Mouse (Mus musculus) kidney, adult 2 months (tissue): Measurements from ENCODE around the gene Cage1. TPM values are rescaled to one million over a fixed set of nuclear protein-coding genes. Genes with fewer than 3 reads are reported as not detected.
A peak's percentile ranks its signal among the peaks of the same experiment; 100 is the strongest.

ENCODE experiments used
- DNase-seq: peaks from one replicate; pipeline ENCODE4 v3.0.0; 2021
- H3K27ac ChIP-seq: fragments of 200-500 bp; 2 replicates; pipeline ENCODE4 v1.5.1; 2012; ENCODE audit warnings: low read depth, low read length, control low read depth, inconsistent platforms; ENCODE audit not compliant: insufficient read depth
- H3K27me3 ChIP-seq: fragments of 200-500 bp; replicated peaks from 2 replicates; pipeline ENCODE4 v1.6.1; 2012; ENCODE audit warnings: mild to moderate bottlenecking, moderate library complexity, low read length, inconsistent platforms; ENCODE audit not compliant: control insufficient read depth, insufficient read depth
- H3K36me3 ChIP-seq: fragments of 200-500 bp; 2 replicates; pipeline ENCODE4 v1.6.1; 2012; ENCODE audit warnings: mild to moderate bottlenecking, moderate library complexity, low read length, inconsistent platforms; ENCODE audit not compliant: control insufficient read depth, insufficient read depth
- H3K4me1 ChIP-seq: fragments of 200-500 bp; 2 replicates; pipeline ENCODE4 v1.6.1; 2011; ENCODE audit warnings: low read length; ENCODE audit not compliant: control insufficient read depth, insufficient read depth
- H3K4me3 ChIP-seq: fragments of 200-500 bp; 2 replicates; pipeline ENCODE4 v1.5.1; 2011; ENCODE audit warnings: mild to moderate bottlenecking, low read depth, low read length, control low read depth; ENCODE audit not compliant: insufficient read depth
- CTCF ChIP-seq: fragments of 200-500 bp; conservative IDR thresholded peaks from 2 replicates; pipeline ENCODE4 v1.5.1; 2011; ENCODE audit warnings: low read depth, mild to moderate bottlenecking, control low read depth, low read length, moderate library complexity, mixed read lengths; ENCODE audit not compliant: insufficient read depth, insufficient read length
- POLR2A ChIP-seq: fragments of 200-500 bp; IDR thresholded peaks from one replicate; pipeline ENCODE4 v1.6.1; 2011; ENCODE audit warnings: low read depth, low read length, control low read depth
- WGBS: fragments of 180-500 bp; shearing (Covaris S2); methylation state at CpG from one replicate; pipeline ENCODE4 v1.1.7; 2018; 5-methylcytosine and 5-hydroxymethylcytosine counted together
- polyA plus RNA-seq: library from polyadenylated mRNA; depleted of rRNA; stranded (reverse); fragments of >200 nt; gene quantifications from 2 replicates; pipeline ENCODE4 v1.2.3, GENCODE M21; 2012

Cage1 gene
- polyA plus RNA-seq, 1 experiment: 0.28 TPM

DNA sequence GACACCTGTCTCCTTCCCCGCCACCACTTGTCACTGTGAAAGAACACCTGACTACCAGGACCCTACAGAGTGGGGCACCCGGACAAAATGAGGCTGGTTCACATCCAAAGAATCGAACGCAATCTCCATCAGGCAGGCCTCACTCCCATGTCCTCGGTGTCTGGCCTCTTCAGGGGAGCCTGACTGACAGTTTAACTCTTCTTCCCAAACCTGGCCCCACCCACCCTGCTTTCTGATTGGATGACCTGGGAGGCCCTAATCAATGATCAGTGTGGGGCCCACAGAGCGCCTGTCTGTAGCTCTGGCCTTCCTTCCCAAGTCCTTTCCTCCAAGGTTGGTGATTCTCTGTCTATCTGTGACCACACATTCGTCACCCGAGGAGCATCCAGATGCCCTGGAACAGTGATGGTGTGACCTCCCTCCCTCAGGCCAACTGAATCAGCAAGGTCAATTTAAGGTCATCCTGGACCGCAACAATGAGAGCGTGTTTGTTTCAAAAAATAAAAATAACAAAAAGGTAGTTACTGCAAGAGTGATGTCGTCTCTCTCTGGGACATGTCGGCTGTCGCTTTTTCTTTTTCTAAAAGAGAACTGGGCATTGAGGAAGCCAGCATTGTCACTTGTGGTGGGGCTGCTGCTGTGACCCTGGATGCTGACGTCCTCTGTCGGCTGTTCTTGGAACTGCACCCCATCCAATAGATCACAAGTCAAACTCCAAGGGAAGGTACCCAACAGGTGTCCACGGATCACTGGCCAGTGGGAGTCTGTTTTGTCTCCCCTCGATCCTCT is 71.5 kb downstream of the Cage1 start:
- no peak overlapping the region for H3K27ac ChIP-seq
- 63% methylated on average over 17 of the region's 17 CpGs for WGBS
- DNase-seq: no peak

DNA sequence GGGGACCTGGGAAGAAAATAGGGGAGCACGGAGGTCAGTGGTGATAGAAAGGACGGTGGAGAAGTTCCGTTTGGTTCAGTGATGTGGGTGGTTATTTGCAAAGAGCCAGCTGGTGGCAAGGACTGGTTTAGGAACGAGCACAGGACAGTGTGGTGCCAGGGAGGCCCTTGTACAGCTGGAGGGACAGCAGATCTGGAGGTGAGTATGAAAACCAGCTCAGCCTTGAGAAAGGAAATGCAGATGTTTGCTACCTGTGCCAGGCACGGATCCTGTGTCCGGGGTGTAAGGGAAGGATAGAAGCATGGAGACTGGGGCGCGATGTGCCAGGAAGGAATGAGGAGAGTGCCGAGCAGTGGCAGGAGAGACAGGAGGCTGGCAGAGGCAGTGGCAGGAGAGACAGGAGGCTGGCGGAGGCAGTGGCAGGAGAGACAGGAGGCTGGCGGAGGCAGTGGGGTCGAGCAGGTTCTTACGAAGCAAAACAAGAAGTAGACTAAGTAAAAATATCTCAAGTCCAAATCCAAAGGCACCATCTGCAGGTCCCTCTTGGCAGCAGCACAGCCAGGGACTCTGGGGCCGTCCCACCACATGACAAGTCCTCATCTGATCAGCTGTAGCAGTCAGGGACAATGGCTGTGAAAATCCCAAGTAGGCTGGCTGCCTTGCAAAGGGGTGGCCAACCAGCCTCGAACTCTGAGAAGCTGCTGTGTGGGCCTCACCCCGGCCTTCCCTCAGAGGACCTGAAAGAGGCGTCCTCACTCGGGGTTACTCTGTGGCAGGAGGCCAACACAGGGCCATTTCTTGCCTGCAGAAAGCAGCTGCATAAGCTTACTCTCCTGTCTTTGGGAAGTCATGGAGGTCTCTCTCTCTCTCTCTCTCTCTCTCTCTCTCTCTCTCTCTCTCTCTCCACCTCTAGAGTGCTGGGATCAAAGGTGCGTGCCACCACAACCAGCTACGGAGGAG is 72.5 kb downstream of the Cage1 start:
- no peaks in the 10 kb centered on the region for H3K4me1 ChIP-seq
- H3K36me3 ChIP-seq: no peaks in the 10 kb centered on the region
- DNase-seq: no peak
- no peaks in the 10 kb centered on the region for H3K27me3 ChIP-seq
- no peak for TF ChIP-seq CTCF
- TF ChIP-seq POLR2A: no peak
- WGBS: 73% methylated on average over 20 of the region's 20 CpGs
- H3K4me3 ChIP-seq: no peak overlapping the region
- no peak overlapping the region for H3K27ac ChIP-seq

More for the DNA sequence above, 71.5 kb downstream of the Cage1 start:
- no peaks in the 10 kb centered on the region for H3K27me3 ChIP-seq
- peak; percentile 31 for TF ChIP-seq CTCF
- TF ChIP-seq POLR2A: no peak
- no peaks in the 10 kb centered on the region for H3K4me1 ChIP-seq
- H3K4me3 ChIP-seq: no peak overlapping the region
- no peaks in the 10 kb centered on the region for H3K36me3 ChIP-seq

DNA sequence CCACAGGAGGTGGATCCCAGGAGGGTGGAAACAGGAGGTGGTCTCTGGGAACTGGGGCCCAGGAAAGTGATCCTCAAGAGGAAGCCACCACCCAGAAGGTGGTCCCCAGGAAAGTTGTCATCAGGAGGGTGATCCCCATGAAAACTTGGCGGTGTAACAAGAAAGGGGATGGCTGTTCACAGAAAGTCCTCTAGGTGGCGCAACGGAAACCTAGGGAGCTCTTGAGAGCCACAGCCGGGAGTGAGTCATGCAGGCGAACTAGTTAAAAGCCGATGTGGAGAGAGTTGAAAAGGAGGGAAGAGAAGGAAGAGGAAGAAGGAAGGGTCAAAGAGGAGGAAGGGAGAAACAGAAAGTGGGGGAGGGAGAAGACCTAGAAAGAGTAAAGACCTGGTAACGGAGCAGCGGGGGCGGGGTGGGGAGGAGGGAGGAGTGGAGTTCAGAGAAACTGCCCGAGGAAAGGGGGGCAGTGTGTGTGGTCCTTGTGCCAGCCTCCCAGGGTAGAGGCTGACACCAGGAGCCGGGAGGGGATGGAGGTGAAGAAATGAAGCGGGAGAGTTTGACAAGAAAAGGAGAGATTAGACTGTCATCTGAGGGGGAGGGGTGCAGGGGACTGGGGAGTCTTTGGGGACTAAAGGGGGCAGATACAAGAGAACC is 73.4 kb downstream of the Cage1 start:
- H3K27ac ChIP-seq: no peak overlapping the region
- TF ChIP-seq CTCF: peak; percentile 77
- no peak for TF ChIP-seq POLR2A
- 3% methylated on average over 12 of the region's 12 CpGs for WGBS
- peak overlapping the region; percentile 37 for H3K4me3 ChIP-seq
- no peaks in the 10 kb centered on the region for H3K4me1 ChIP-seq
- peak; percentile 78 for DNase-seq
- no peaks in the 10 kb centered on the region for H3K36me3 ChIP-seq
- H3K27me3 ChIP-seq: no peaks in the 10 kb centered on the region

DNA sequence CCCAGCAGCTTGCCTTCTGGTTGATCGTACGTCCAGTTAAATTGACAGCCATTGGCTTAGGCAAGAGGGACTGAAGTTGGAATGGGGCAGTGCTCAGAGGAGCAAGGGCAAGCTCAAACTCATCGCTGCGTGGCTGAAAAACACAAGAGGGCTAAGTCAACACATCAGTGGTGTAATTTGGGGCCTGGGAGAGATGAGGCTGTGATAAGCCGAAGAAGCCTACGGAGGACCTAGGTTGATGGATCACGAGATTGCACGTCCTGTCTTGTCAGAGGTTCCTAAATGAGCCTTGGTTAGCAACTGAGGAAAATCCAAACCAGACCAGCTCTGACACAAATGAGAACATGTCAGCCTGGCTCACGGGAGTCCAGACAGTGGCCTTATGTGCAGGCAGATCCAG is 74.3 kb downstream of the Cage1 start:
- Histone ChIP-seq H3K4me1 (no peaks in the 10 kb centered on the region), H3K27me3 (no peaks in the 10 kb centered on the region), H3K36me3 (no peaks in the 10 kb centered on the region), H3K27ac (no peak overlapping the region), H3K4me3 (no peak overlapping the region)
- WGBS: 91% methylated on average over 9 of the region's 9 CpGs
- TF ChIP-seq CTCF (no peak), POLR2A (no peak)
- DNase-seq: no peak

DNA sequence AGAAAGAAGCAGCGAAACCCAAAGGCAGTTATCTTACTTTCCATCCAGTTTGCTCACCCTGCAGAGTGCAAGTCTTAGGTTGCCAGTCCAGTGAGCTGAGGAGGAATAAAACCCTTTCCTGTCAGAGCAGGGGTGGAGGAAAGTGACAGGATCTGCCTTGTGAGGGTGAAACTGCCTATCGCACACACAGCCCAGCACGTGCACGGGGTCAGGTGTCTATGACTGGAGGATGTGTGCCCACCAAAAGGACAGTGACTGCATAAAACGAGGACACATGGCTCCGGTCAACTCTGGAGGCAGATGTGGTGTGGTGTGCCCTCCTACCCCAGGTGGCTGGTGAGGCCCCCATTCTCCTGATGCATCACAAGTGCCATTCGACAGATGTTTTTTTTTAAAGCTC is 76.9 kb downstream of the Cage1 start:
- DNase-seq: no peak
- no peaks in the 10 kb centered on the region for H3K27me3 ChIP-seq
- TF ChIP-seq CTCF: no peak
- no peak for TF ChIP-seq POLR2A
- WGBS: 69% methylated on average over 7 of the region's 7 CpGs
- no peaks in the 10 kb centered on the region for H3K36me3 ChIP-seq
- no peaks in the 10 kb centered on the region for H3K4me1 ChIP-seq
- no peak overlapping the region for H3K4me3 ChIP-seq
- no peak overlapping the region for H3K27ac ChIP-seq

DNA sequence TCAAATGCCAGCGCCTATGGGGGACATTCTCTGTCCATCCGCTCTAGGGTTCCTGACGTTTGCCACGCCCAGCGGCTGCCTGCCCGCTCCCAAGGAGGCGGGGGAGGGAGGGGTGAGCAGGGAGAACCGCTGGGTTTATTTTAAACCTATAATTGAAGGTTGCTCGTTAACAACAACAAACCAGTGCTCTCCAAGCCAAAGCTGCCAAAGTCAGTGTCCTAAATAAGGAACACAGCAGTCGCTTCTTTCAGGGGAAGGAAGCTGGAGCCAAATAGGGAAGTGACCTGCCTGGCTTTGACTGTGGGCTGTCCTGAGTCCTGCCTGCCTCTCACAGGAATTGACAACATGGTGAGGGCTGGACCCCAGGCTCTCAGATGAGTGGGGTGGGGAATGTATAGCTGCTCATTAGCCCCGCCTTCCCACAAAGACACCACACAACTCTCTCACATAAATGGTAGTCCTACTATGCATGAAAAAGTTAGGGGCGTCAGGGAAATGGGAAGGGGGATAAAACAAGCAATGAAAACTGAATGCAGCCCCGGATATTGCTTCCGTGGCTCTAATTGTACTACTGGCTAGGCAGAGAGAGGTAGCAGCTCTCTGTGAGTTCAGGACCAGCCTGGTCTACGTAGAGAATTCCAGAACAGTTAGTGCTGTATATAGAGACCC is 77.5 kb downstream of the Cage1 start:
- Histone ChIP-seq H3K4me1 (no peaks in the 10 kb centered on the region), H3K36me3 (no peaks in the 10 kb centered on the region), H3K27ac (no peak overlapping the region), H3K4me3 (no peak overlapping the region), H3K27me3 (no peaks in the 10 kb centered on the region)
- 69% methylated on average over 15 of the region's 15 CpGs for WGBS
- no peak for TF ChIP-seq POLR2A
- TF ChIP-seq CTCF: no peak
- peak; percentile 52 for DNase-seq
